Mouse (Mus musculus) liver, postnatal 0 days (tissue): ENCODE measurements around the gene Lmo4.

Experiments
- CTCF ChIP-seq: sonication (generic); IDR thresholded peaks from 2 replicates; pipeline ENCODE4 v1.5.1; 2016; ENCODE audit warnings: antibody characterized with exemption, low read depth
- EP300 ChIP-seq: IDR thresholded peaks from 2 replicates; pipeline ENCODE4 v1.6.1; 2016; ENCODE audit warnings: antibody characterized with exemption, low read depth, mild to moderate bottlenecking

DNA sequence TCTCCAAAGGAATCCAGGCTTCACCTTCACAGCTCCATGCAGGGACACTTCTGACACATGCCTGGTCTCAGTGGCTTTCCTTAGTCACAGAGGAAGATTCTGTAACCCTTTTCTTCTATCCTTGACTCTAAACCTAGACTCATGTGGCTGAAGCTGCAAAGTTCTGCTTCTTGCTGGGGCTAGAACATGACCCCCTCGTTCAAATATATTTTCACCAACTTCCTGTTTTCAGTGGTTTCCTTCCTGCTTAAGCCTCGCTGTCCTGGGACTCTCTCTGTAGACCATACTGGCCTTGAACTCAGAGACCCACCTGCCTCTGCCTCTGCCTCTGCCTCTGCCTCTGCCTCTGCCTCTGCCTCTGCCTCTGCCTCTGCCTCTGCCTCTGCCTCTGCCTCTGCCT is 34.5 kb downstream of the Lmo4 start:
- no peak for TF ChIP-seq CTCF
- TF ChIP-seq EP300, result no peak
